Mouse (Mus musculus): ENCODE measurements around the gene Plekha3.

Gene Plekha3

DNA sequence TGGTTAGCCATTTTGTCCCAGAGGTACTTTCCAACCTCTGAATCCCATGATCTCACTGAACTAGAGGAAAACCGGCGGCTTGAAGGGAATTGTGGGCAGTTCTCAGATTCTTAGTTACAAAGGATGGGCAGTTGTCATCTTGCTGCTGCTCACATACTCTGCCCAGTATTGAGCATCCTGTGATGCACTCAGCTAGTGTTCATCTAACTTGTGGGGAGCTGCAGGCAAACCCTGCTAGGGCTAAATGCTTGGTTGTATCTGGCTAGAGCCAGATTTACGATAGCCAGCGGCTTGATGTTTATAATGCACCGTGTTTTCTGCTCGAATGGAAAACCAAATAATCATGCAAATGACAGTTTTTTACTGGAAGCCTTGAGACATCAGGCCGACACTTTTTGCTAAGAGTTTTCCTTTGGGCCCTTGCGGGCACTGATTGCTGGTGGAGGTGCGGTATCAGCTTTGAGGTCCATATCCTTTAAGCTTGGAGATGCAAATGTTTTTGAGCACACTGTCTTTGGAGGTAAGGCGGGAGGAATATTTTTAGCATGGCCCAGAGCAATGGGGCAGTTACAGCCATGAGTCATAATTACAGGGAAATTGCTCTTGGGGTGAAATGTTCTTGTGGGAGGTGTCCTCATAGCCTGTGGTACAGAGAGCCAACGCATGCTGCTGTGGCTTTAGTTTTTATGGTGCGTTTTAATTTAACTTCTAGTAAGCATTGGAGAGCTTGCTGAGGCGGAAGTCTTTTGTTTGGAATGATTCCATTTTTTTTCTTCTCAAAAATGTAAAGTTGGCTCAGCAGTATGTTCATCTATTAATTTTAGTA lies 1.5 kb downstream of the Plekha3 start:
- no peak for DNase-seq (ENCODE audit: low read depth, low spot score)

DNA sequence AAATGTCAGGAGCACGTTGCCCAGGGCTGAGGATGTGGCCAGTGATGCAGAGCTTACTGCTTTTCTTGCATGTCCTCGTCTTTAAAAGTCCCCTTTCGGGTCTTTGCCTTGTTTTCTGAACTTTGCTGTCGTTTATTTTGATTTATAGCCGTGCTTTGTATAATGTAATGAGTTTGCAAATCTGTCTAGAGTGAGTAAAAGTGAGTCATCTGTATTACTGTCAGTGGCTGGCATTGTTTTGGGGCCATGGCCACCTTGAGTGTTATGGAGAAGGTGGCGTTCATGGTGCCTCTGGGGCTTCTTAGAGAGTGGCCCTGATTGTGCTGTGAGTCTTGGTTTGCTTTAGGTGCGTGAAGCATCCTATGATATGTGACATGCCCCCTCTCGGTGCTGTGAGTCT lies 7.2 kb downstream of the Plekha3 start:
- no peak for DNase-seq (ENCODE audit: low read depth, low spot score)

DNA sequence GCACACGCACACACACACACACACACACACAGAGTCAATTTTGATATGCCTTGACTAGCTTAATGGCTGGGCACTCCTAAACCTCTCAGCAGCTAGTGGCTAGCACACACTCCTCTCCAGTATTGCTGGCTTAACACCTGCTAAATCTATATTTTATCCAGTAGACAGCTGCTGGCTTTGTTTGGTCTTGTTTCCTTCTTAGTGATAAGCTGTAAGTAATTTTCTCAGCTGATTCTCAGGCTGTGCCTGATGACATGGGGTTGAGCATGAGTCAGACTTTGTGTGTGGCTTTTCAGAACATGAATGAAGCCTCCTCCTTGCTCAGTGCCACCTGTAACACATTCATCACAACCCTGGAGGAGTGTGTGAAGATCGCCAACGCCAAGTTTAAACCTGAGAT lies 11.9 kb downstream of the Plekha3 start:
- DNase-seq (ENCODE audit: low read depth, low spot score): no peak

DNA sequence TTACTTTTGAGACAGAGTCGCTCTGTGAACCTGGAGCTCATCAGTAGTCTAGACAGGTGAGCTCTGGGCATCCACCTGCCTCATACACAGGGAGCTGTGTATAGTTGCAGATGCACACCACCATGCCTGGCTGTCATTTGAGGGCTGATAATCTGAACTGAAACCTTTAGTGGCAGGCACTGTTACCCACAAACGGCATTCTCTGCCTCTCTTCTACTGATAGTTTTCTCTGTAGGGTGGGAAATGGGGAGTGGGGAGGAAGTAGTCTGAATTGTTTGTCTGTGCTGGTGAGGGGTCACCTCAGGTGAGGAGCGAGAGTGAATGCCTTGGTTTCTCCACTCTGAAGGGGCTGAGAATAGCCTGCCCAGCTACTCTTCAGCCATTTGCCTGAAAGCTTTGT lies 12.5 kb downstream of the Plekha3 start:
- DNase-seq (ENCODE audit: low read depth, low spot score): no peak

DNA sequence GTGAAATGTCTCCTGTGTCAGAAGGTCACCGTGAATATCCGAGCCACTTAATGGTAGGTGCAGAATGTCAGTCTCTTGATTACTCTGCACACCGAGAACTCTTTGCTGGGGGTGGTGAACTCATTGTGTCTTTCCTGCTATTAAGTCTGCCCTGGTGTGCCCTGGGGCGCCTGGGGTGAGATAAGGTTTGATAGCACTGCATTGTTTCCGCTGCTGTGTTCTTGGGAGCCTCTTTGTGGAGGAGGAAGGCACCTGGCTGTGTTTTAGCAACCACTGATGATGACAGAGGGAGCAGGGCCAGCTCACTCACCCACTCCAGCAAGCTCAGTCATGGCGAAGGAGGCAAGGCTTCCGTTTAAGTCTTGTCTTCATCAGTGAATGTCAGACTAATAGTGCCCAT lies 13.1 kb downstream of the Plekha3 start:
- DNase-seq (ENCODE audit: low read depth, low spot score): no peak

DNA sequence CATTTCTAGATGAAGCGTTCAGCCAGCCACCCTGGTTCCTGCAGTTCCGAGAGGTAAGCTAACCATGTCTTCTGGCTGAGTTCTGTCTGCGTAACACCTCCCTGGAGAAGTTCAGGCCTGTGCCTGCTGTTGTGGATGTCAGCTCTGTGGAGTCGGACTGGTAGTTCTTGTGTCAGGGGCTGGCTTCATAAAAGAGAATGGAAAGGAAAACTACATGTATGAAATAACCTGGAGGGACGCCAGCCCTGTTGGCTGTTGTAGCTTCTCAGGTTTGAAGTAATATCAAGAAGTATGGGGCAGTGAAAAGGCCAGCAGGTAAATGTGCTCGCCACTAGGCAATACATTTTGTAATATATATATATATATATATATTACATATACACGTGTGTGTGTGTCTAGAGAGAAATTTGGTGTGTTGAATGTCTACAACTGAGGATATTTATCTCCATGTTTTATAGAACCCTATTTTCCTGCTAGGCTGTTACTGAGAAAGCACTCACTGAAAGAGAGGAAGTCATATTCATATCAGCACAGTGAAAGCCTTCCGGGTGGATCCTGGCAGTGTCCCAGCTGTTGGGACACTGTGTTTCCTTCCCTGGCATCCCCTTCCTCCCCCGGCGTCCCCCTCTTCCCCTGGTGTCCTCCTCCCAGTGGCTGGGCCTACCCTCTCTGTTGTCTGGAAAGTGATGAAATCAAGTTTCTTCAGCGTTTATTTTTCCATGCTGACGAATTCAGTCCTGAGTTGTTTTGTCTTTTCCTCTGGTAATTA lies 15.5 kb downstream of the Plekha3 start:
- DNase-seq (ENCODE audit: low read depth, low spot score): no peak

DNA sequence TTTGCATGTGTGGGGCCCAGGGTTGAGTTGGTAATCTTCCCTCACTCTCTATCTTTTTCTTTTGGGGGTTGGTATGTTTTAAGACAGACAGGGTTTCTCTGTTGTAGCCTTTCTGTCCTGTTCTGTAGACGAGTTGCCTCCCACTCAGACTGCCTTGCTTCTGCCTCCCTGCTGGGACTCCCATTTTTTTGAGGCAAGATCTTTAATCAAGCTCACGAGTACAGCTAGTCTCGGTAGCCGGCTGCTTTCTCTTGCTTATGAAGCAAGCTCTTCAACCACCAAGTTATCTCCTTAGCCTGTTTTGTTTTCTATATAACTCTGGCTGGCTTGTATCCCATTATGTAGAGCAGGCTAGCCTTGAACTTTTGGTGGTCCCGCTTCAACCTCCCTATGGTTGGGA lies 18.7 kb downstream of the Plekha3 start:
- DNase-seq (ENCODE audit: low read depth, low spot score): no peak

DNA sequence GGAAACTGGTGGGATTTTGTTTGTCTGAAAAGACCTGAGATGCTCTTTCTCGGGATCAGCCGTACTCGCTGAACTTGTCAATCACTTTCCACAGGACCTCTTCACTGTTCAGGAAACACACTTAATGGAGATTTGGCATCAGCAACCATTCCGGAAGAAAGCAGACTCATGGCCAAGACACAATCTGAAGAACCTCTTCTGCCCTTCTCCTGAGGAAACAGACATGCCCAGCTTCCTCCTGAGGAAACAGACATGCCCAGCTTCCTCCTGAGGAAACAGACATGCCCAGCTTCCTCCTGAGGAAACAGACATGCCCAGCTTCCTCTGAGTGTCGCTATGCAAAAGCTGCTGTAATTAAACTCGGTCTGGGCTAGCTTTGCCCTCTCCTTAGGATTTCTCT lies 20.2 kb downstream of the Plekha3 start:
- DNase-seq (ENCODE audit: low read depth, low spot score): no peak

DNA sequence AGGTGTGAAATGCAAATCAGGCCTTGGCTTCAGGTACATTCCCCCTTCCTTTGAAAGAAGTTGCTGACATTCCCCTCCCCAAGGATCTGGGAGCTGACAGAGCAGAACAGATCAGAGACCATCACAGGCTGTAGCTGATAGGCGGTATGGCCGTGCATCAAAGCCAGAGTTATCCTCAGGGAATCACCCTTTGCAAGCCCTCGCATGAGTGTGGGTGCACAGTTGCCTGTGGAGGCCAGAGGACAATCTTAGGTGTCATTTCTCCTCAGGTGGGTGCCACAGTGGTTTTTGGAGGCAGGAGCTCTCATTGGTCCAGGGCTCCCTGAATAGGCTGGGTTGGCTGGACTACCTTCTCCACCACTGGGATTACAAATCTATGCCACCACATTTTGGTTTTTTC lies 27.1 kb downstream of the Plekha3 start:
- DNase-seq (ENCODE audit: low read depth, low spot score): no peak

DNA sequence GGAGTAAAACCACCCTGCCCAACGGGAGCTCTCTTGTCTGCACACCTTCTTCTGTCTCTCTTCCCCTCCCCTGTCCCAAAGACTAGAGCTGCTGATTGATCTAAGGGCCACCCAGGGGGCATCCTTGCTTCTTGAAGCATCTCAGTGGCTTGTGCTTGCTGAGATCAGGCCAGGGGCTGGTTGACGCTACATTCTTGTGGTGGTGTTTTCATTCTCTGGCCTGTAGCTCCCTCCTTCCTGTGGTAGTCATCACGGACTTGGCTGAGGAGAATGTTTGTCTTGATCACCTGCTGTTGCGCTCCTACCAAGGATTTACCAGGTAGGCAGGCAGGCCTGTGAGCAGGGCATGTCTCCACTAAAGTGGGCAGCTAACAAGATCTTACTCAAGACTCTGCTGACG lies 27.7 kb downstream of the Plekha3 start:
- no peak for DNase-seq (ENCODE audit: low read depth, low spot score)

DNA sequence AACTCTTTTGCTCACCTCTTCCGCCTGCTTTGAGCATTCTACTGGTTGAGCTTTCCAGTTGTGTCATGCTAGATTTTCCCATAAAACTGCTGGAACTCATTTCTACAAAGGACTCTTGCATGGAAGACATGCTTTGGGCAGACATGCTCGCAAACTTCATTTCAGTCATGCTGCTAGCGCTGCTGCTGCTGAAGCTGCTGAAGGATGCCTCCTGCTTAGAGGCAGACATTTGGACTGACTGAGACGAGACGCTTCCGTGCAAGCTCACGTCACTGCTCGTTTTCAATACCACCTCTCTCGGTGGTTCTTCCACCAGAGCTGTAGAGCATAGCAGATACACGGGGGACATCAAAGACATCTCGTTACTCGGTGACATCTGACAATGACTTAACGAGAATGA lies 30.6 kb downstream of the Plekha3 start:
- DNase-seq (ENCODE audit: low read depth, low spot score): no peak

DNA sequence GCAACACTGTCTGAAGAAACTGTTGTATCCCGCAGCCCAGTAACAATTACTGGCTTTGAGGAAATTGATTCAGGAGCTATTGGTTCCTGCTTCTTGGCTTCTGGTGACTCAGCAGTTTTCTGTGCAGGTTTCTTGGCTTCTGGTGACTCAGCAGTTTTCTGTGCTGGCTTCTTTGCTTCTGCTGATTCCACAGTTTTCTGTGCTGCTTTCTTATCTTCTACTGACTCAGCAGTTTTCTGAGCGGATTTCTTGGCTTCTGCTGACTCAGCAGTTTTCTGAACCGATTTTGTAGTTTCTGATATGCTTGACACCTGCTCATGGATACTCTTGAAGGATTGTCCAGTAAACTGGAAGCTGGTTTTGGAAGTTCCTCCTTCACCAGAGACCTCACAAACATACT lies 33.4 kb downstream of the Plekha3 start:
- DNase-seq (ENCODE audit: low read depth, low spot score): no peak

DNA sequence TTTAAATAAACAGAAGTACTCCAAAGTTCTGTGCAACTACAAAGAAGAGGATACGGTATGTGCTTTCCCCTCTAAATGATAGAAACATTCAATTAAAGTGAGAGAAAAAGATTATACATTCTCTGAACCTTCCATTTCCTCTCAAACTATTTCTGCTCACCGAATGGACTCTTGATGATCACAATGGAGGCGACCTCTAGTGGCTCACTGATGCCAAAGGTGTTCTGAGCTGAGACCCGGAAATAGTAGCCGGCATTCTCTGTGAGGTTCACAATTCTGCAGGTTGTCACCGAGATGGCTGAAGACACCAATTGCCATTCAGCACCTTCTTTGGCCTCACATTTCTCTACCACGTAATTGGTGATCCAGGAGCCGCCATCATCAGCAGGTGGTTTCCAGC lies 39.9 kb downstream of the Plekha3 start:
- peak; percentile 14 for DNase-seq (ENCODE audit: low read depth, low spot score)

DNA sequence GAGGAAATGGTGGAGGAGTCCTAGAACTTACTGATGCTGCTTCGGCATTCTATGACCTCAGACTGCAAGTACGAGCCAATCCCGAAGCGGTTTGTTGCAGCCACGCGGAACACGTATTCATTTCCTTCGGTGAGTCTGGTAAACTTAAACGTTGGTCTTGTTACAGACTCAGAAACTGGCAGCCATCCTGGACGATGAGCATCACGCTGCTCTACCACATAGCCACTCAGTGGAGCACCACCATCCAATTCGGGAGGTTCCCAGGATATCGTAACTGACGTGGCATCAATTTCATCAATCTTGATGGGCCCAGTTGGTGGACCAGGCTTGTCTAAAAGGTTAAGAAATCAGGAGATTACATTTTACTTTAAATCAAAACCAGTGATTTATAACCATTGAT lies 44.6 kb downstream of the Plekha3 start:
- DNase-seq (ENCODE audit: low read depth, low spot score): no peak
